Mouse (Mus musculus) frontal cortex, postnatal 10 days (tissue): ENCODE measurements around the gene Nras.

Experiments used
- DNase-seq, 2 experiments: peaks; one replicate each; pipeline ENCODE4 v3.0.0; 2022; ENCODE audit warnings: low spot score in 2 of 2, mixed read lengths in 1 of 2

Gene Nras

GRCm38 (mm10) chr3:103058207-103059157 is at the start of gene Nras:
Gene Nras, plus strand, starts transcription at chr3:103058285.
- peak; percentile 89 to 94 for DNase-seq

- DNase-seq, result no peak
Observed at GRCm38 (mm10) chr3:103017350-103017749, 40.7 kb upstream of the Nras start.

- no peak for DNase-seq
Observed at GRCm38 (mm10) chr3:103019462-103019861, 38.6 kb upstream of the Nras start.

GRCm38 (mm10) chr3:103020249-103020942 is 37.7 kb upstream of the Nras start, which contains the start of gene Csde1:
Gene Csde1, plus strand, starts transcription at chr3:103020426.
- peak; percentile 95 to 97 for DNase-seq

- peak; percentile 88 to 89 for DNase-seq
Observed at GRCm38 (mm10) chr3:103020943-103021638, 37.0 kb upstream of the Nras start.

DNA sequence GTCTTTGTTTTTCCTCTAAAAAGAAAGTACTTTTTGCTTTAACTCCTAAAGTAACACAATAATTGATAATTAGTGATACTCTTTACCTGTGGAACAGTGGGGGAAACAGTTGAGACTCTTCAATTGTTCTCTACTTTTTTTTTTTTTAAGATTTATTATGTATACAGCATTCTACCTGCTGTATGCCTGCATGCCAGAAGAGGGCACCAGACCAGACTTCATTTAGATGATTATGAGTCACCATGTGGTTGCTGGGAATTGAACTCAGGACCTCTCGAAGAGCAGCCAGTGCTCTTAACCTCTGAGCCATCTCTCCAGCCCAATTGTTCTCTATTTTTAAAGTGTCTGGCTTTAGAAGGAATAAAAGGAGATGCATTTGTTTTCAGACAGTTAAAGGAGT is 31.9 kb upstream of the Nras start:
- DNase-seq, result no peak

DNA sequence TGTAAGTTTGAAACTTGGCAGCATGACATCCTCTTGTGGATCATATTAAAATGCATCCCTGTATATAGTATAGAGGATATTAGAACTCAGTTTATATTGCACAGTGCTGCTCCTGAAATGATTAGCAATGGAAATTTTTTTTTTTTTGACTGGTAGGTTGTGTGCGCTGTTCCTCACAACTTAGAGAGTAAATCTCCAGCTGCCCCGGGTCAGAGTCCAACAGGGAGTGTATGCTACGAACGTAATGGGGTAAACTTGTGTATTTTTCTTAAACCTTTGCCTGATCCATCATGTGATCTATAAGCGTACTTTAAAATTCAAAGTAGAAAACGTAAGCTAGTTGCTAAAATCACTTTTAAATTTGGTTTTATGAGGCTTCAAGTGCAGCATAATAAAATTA is 17.8 kb upstream of the Nras start:
- no peak for DNase-seq

- DNase-seq, result no peak
Observed at GRCm38 (mm10) chr3:103040861-103041379, 17.2 kb upstream of the Nras start.

GRCm38 (mm10) chr3:103056016-103056595 is 2.0 kb upstream of the Nras start:
- DNase-seq, result no peak

DNA sequence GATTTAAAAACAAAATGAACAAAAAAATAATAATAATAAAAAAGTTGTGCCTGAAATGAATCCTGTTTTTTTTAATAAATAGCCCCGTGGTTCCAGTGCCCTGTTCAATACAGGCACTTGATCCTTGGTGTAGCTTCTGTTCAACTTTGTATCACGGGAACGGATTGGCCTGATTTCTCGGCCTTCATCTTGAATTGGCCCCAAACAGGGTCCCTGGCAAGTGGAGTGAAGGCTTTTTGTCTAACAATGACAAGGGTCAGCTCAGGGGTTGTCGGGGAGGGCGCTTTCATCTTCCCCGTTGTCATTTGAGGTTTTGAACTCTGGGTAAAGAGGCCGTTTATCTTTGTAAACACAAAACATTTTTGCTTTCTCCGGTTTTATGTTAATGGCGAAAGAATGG is 333 bp upstream of the Nras start:
- DNase-seq, result peak in 1 of 2 experiments; percentile 18

DNA sequence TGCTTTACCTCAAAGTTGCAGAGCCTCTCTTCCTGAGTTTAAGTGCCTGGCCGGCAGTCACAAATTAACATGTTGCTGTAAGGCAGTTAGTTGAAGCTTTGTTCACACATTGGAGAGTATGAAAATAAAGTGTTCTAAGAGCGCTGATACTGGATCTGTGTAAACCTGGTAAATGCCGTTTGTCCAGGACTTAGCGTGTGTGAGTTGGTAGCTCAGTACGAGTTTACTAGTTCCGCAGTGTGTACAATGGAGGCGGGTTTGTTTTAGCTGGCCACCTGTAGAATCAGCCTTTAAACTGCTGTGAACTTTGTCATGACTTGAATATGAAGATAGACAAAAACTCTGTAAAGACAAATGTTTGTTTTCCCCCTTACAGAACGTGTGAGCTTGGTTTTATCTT is 8.8 kb downstream of the Nras start:
- no peak for DNase-seq

DNA sequence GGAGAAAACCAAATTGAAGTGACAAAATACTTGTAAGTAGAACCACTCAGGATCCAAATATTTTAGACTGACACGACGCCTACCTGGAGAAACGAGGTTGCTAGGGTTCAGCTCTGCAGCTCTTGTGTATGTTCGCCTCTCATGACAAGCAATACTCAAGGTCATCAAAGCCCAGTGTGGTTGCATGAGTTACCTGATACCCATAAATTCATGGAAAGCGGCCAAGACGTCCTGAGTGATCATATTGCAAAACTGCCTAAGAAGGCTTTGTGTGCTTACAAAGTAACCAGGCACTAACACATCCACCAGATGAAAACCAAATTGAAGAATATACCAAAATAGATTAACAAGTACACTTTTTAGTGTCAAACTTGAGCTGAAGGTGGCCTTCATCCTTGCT is 10.9 kb downstream of the Nras start:
- no peak for DNase-seq

DNA sequence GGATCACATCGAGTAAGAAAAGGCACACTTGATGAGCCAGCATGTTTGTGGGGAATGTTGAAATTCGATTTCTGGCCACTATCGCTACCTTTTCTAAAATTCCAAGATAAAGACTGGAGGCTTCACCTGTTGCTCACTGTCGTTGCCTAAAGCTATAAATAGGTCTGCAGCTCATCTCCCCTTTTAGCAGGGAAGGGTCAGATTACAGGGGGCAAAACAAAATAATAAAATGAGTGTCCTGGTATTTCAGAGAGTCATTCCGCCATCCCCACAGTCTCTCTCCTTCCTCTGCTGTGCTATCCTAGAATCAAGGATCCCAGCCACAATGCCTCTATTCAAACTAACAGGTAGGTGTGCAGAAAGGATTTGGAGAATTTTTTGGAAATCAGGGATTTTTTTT is 15.7 kb downstream of the Nras start, which contains the start of gene Ampd1:
TSS of gene Ampd1 (plus strand) at position 244 of the 400 bp plus-strand sequence.
- no peak for DNase-seq

DNA sequence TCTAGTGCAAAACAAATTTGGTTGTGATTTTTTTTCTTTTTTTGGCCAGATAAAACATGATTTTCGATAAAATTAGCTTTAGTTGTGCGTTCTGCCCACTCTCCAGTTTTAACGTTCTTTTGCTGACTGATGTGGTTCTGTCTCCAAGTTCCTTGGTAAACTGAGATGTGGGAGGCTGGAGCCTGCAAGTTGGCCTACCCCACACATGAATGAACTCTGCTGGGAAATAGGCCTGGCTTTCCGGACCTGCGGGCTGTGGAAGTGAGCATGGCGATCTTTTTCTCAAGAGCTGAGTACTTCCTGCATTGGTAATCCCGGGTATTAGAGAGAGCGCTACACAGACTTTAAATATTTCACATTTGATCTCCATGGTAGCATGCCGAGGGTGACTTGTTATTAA is 17.8 kb downstream of the Nras start:
- DNase-seq, result no peak

- no peak for DNase-seq
Observed at GRCm38 (mm10) chr3:103076476-103076875, 18.4 kb downstream of the Nras start.

GRCm38 (mm10) chr3:103079301-103079700 is 21.2 kb downstream of the Nras start:
- DNase-seq, result peak in 1 of 2 experiments; percentile 27

GRCm38 (mm10) chr3:103081051-103081450 is 23.0 kb downstream of the Nras start:
- no peak for DNase-seq

DNA sequence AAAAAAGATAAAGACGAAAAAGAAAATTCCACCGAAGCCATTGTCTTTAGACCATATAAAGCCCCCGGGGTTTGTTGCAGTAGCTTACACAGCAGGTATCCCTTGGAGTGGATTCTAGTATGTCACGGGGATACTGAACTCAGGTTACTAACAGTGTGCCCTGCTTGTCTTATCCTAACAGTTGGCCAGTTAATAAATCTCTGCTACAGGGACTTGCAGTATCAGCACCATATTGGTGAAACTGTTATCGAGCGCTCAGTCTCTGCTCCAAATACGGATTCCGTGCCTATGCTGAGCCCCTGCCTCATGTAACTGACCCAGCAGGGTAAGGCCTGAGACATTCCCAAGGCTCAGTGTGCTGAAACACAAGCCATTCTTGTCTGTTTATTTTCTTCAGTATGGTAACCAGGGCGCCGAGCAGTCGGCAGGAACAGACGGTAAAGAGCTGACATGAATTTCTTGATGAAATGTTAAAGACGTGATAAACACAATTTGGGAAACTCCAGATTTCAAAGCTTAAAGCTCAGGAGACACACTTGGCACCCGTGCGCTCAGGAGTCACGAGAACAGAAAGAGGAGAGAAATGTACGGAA is 23.9 kb downstream of the Nras start:
- DNase-seq, result no peak

DNA sequence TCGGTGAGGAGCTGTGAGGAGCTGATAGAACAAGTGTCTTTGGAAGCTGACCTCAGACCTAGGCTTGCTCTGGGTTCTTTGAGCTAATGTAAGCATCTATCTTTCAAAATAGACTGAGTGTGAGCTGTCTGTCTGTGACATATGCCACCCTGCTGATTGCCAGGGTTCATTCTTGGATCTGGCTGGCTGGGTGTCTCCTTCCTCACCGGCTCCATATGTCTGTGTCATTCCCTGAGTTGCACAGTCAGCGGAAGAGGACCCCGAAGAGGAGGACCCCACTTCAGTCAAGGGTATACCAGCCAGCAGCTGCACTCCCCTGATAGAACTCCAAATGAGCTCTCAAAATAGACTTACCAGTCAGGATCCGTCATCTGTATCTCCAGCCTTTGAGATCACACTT is 24.7 kb downstream of the Nras start:
- no peak for DNase-seq

- no peak for DNase-seq
Observed at GRCm38 (mm10) chr3:103085986-103086385, 27.9 kb downstream of the Nras start.

- no peak for DNase-seq
Observed at GRCm38 (mm10) chr3:103091753-103092152, 33.7 kb downstream of the Nras start.
